Mouse (Mus musculus) cerebellum, adult 8-10 months (tissue): ENCODE measurements around the gene Keap1.
"Not testable (repeated sequence)": the region's sequence is repeated elsewhere in the genome, so short reads cannot be mapped to it uniquely, and the experiment has no call there.

ENCODE experiments used
- DNase-seq: peaks from one replicate; pipeline ENCODE4 v3.0.0; 2022

Keap1 gene

GRCm38 (mm10) chr9:21261831-21262230, 22.7 kb upstream of the Keap1 start:
- no peak for DNase-seq

GRCm38 (mm10) chr9:21260491-21261040, 21.4 kb upstream of the Keap1 start:
- no peak for DNase-seq

GRCm38 (mm10) chr9:21256349-21256748, 17.2 kb upstream of the Keap1 start:
- not testable (repeated sequence) for DNase-seq

- no peak for DNase-seq
Observed at GRCm38 (mm10) chr9:21254690-21255089, 15.5 kb upstream of the Keap1 start.

- DNase-seq, result no peak
Observed at GRCm38 (mm10) chr9:21251116-21251735, 12.1 kb upstream of the Keap1 start.

- no peak for DNase-seq
Observed at GRCm38 (mm10) chr9:21250509-21250908, 11.3 kb upstream of the Keap1 start.

- no peak for DNase-seq
Observed at GRCm38 (mm10) chr9:21249629-21250508, 10.7 kb upstream of the Keap1 start.

GRCm38 (mm10) chr9:21248326-21248725, 9.2 kb upstream of the Keap1 start, which contains the start of gene S1pr5:
TSS of gene S1pr5 (minus strand) at chr9:21248443.
- DNase-seq, result no peak

- no peak for DNase-seq
Observed at GRCm38 (mm10) chr9:21246342-21246741, 7.2 kb upstream of the Keap1 start.

GRCm38 (mm10) chr9:21245113-21245487, 5.9 kb upstream of the Keap1 start:
- DNase-seq, result no peak

- peak; percentile 73 for DNase-seq
Observed at GRCm38 (mm10) chr9:21244428-21245112, 5.4 kb upstream of the Keap1 start.

- DNase-seq, result peak; percentile 81
Observed at GRCm38 (mm10) chr9:21243826-21244427, 4.8 kb upstream of the Keap1 start.

GRCm38 (mm10) chr9:21241343-21241742, 2.2 kb upstream of the Keap1 start:
- DNase-seq, result peak; percentile 83

GRCm38 (mm10) chr9:21239465-21239848, 296 bp upstream of the Keap1 start:
- DNase-seq, result no peak

GRCm38 (mm10) chr9:21238004-21238732, 993 bp downstream of the Keap1 start:
- peak; percentile 46 for DNase-seq

GRCm38 (mm10) chr9:21237368-21238003, 1.7 kb downstream of the Keap1 start:
- DNase-seq, result peak; percentile 61

- no peak for DNase-seq
Observed at GRCm38 (mm10) chr9:21236991-21237367, 2.2 kb downstream of the Keap1 start.

- DNase-seq, result no peak
Observed at GRCm38 (mm10) chr9:21235341-21235740, 3.8 kb downstream of the Keap1 start.

GRCm38 (mm10) chr9:21233805-21234204, 5.4 kb downstream of the Keap1 start:
- no peak for DNase-seq

- DNase-seq, result no peak
Observed at GRCm38 (mm10) chr9:21233366-21233765, 5.8 kb downstream of the Keap1 start.

GRCm38 (mm10) chr9:21232867-21233266, 6.3 kb downstream of the Keap1 start:
- DNase-seq, result no peak

GRCm38 (mm10) chr9:21231551-21231950, 7.6 kb downstream of the Keap1 start:
- no peak for DNase-seq
